Mouse (Mus musculus) forebrain, embryonic 13.5 days (tissue): ENCODE measurements at regions not wholly inside any gene's neighbourhood (a gene's known extent, or its start where the extent isn't known, plus 50 kb on each side); places are given as distances from the start of the nearest gene placed in this dataset.

Experiments
- ATAC-seq: fragments of 200-750 bp; cut with Nextera tagmentation; 2 replicates; pipeline ENCODE4 v1.8.0; 2017
- H3K27ac ChIP-seq: fragments of 300-500 bp; sonication (generic); 2 replicates; pipeline ENCODE4 v1.5.1; 2015; ENCODE audit warnings: inconsistent platforms, mild to moderate bottlenecking, moderate library complexity
- H3K27me3 ChIP-seq: fragments of 300-500 bp; sonication (generic); 2 replicates; pipeline ENCODE4 v1.6.1; 2015; ENCODE audit warnings: mild to moderate bottlenecking, inconsistent platforms
- H3K36me3 ChIP-seq: fragments of 300-500 bp; sonication (generic); 2 replicates; pipeline ENCODE4 v1.6.1; 2015; ENCODE audit warnings: mild to moderate bottlenecking, inconsistent platforms; ENCODE audit not compliant: poor library complexity, severe bottlenecking
- H3K4me1 ChIP-seq: fragments of 300-500 bp; sonication (generic); 2 replicates; pipeline ENCODE4 v1.6.1; 2015; ENCODE audit warnings: inconsistent platforms
- H3K4me2 ChIP-seq: fragments of 300-500 bp; sonication (generic); 2 replicates; pipeline ENCODE4 v1.6.1; 2015; ENCODE audit warnings: inconsistent platforms, mild to moderate bottlenecking, moderate library complexity
- H3K4me3 ChIP-seq: fragments of 300-500 bp; sonication (generic); 2 replicates; pipeline ENCODE4 v1.5.1; 2015; ENCODE audit warnings: mild to moderate bottlenecking, inconsistent platforms
- H3K9ac ChIP-seq: fragments of 300-500 bp; sonication (generic); 2 replicates; pipeline ENCODE4 v1.6.1; 2015; ENCODE audit warnings: mild to moderate bottlenecking, inconsistent platforms
- H3K9me3 ChIP-seq: fragments of 300-500 bp; sonication (generic); replicated peaks from 2 replicates; pipeline ENCODE4 v1.6.1; 2016; ENCODE audit warnings: inconsistent platforms
- WGBS: fragments of 180-500 bp; shearing (Covaris S2); methylation state at CpG from one replicate; pipeline ENCODE4 v1.1.7; 2015; 5-methylcytosine and 5-hydroxymethylcytosine counted together

DNA sequence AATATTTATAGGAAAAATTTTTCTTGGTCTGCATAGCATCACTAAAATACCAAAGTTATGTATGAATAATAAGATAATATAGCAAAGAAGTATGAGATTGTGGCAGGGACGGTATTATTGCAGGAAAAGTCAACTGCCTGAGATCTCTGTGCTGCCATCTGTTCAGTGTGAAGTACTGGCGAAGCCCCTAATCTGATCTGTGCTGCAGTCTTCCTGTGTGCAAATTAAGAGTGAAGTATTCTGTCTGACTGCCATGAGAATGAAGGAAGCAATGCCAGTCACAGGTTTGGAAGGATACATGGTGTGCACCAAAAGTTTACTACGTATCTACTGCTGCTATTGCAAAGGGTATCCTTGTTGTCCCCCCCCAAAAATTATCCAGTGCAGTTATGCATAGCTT is 501.5 kb downstream of the Rab28 start:
- H3K4me2 ChIP-seq: no peak overlapping the region
- no peak; the same call in 1 of the 2 replicates for ATAC-seq

DNA sequence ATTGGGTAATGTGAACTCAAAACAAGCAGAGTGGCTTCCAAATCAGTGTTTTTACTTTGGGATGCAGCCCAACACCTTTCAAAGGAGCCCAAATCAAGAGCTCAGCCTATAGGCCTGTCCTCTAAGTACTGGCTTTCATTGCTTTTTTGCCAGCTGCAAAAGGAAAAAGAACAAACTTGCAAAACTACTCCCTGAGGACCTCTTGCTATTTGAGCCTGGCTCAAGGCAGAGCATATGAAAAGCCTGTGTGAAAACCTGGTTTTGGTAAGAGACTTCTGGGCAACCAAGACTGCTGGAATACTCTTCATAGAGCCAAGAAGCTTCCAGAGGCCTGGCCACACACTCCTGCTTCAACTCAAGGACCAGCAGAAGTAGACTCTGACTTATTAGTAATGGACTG is 503.5 kb downstream of the Rab28 start:
- Histone ChIP-seq H3K27ac (no peak overlapping the region), H3K4me1 (no peaks in the 10 kb centered on the region), H3K9me3 (no peaks in the 10 kb centered on the region), H3K4me2 (no peak overlapping the region), H3K27me3 (no peaks in the 10 kb centered on the region), H3K36me3 (no peaks in the 10 kb centered on the region), H3K9ac (no peak overlapping the region), H3K4me3 (no peak overlapping the region)
- ATAC-seq: no peak

More for the DNA sequence above, 501.5 kb downstream of the Rab28 start:
- Histone ChIP-seq H3K4me3 (no peak overlapping the region), H3K9me3 (no peaks in the 10 kb centered on the region), H3K9ac (no peak overlapping the region), H3K27ac (no peak overlapping the region), H3K4me1 (no peaks in the 10 kb centered on the region), H3K27me3 (no peaks in the 10 kb centered on the region), H3K36me3 (no peaks in the 10 kb centered on the region)
- 92% methylated on average over 3 of the region's 3 CpGs for WGBS

DNA sequence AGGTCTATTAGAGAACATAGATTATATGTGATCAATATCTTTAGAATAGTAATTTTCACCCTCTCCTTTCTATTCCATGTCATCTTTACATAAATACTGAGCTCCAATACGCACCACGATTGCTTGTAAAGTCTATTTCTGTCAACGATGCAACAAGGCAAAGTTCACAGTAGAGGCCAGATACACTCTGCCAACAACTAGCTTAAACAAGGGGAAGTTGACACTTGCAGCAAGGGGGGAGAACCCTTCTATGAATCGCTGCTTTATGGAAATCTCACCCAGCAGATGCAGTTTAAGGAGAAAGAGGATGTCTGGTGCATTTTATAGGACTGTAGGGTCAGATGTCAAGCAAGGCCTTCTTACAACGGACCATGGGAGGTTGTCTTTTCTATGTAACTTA is 520.8 kb downstream of the Rab28 start:
- Histone ChIP-seq H3K4me2 (no peak overlapping the region), H3K4me1 (no peaks in the 10 kb centered on the region), H3K4me3 (no peak overlapping the region), H3K9me3 (no peaks in the 10 kb centered on the region), H3K27ac (no peak overlapping the region), H3K36me3 (no peaks in the 10 kb centered on the region), H3K27me3 (no peaks in the 10 kb centered on the region), H3K9ac (no peak overlapping the region)
- WGBS: 89% methylated on average over 5 of the region's 5 CpGs
- ATAC-seq: no peak

DNA sequence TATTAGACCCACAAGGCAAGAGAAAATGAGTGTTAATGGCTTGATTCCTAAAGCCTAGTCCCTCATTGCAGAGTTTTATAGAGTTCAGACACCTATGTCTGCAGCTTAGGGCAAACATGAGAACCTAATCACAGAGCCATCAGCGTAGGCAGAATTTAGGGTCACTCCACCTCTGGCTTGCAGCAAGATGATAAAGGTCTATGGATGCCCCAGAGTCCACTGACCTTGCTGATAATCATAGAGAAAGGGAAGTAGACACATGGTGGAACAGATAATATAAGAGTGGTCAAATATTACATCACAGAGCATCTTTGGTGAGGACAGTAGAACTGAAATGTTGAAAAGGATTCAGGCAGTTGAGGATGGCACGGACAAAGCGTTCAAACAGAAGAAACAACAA is 530.7 kb downstream of the Rab28 start:
- 84% methylated on average over 3 of the region's 3 CpGs for WGBS
- Histone ChIP-seq H3K36me3 (no peaks in the 10 kb centered on the region), H3K9me3 (no peaks in the 10 kb centered on the region), H3K4me1 (no peaks in the 10 kb centered on the region), H3K4me2 (no peak overlapping the region), H3K27ac (no peak overlapping the region), H3K27me3 (no peaks in the 10 kb centered on the region), H3K4me3 (no peak overlapping the region), H3K9ac (no peak overlapping the region)
- ATAC-seq: no peak

GRCm38 (mm10) chr5:41165870-41166626 is 541.9 kb downstream of the Rab28 start:
- H3K4me2 ChIP-seq: peak overlapping the region; percentile 43
- ATAC-seq: peak; percentile 78

GRCm38 (mm10) chr5:41125050-41125449 is 582.9 kb downstream of the Rab28 start:
- H3K9me3 ChIP-seq: no peaks in the 10 kb centered on the region
- no peak overlapping the region for H3K27ac ChIP-seq
- H3K36me3 ChIP-seq: no peaks in the 10 kb centered on the region
- no peak overlapping the region for H3K9ac ChIP-seq
- H3K4me2 ChIP-seq: no peak overlapping the region
- no peaks in the 10 kb centered on the region for H3K4me1 ChIP-seq
- H3K4me3 ChIP-seq: no peak overlapping the region
- no peaks in the 10 kb centered on the region for H3K27me3 ChIP-seq
- ATAC-seq: 0 out of 2 replicates have a peak, but pooled peaks have one; percentile 38
- 29% methylated on average over 5 of the region's 5 CpGs for WGBS

More at GRCm38 (mm10) chr5:41165870-41166626, 541.9 kb downstream of the Rab28 start:
- no peaks in the 10 kb centered on the region for H3K27me3 ChIP-seq
- no peaks in the 10 kb centered on the region for H3K9me3 ChIP-seq
- H3K4me3 ChIP-seq: no peak overlapping the region
- no peak overlapping the region for H3K9ac ChIP-seq
- H3K4me1 ChIP-seq: peaks cover 12% of the 10 kb centered on the region
- WGBS: 17% methylated on average over 14 of the region's 14 CpGs
- no peak overlapping the region; the same call in 1 of the 2 replicates for H3K27ac ChIP-seq
- H3K36me3 ChIP-seq: no peaks in the 10 kb centered on the region

DNA sequence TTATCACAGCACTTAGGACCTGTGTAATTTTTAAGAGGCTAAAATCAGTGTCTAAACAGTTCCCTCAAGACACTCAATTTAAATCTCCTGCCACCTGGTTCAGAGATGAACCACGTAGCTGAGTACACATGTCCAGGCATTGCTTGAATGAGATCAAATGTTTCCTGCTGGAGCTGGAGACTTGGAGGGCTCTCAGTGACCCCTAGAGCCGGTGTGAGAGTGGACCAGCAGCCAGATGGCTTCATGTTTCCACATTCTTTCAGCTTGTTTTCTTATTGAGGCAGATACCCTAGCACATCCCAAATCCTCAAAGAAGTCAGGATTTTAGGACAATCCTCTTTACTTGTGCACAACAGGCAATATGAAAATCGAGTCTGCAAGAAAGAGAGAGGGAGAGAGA is 590.3 kb downstream of the Rab28 start:
- WGBS: 61% methylated on average over 3 of the region's 3 CpGs
- Histone ChIP-seq H3K9ac (no peak overlapping the region), H3K4me3 (no peak overlapping the region), H3K27me3 (no peaks in the 10 kb centered on the region), H3K4me1 (no peaks in the 10 kb centered on the region), H3K4me2 (no peak overlapping the region), H3K9me3 (no peaks in the 10 kb centered on the region), H3K36me3 (no peaks in the 10 kb centered on the region), H3K27ac (no peak overlapping the region)
- no peak for ATAC-seq

GRCm38 (mm10) chr5:41087773-41088172 is 620.2 kb downstream of the Rab28 start:
- 50% methylated on average over 5 of the region's 5 CpGs for WGBS
- H3K27me3 ChIP-seq: no peaks in the 10 kb centered on the region
- no peak overlapping the region for H3K4me3 ChIP-seq
- H3K27ac ChIP-seq: no peak overlapping the region
- no peaks in the 10 kb centered on the region for H3K4me1 ChIP-seq
- ATAC-seq: no peak
- no peak overlapping the region for H3K9ac ChIP-seq
- no peak overlapping the region for H3K4me2 ChIP-seq
- no peaks in the 10 kb centered on the region for H3K9me3 ChIP-seq
- H3K36me3 ChIP-seq: no peaks in the 10 kb centered on the region

DNA sequence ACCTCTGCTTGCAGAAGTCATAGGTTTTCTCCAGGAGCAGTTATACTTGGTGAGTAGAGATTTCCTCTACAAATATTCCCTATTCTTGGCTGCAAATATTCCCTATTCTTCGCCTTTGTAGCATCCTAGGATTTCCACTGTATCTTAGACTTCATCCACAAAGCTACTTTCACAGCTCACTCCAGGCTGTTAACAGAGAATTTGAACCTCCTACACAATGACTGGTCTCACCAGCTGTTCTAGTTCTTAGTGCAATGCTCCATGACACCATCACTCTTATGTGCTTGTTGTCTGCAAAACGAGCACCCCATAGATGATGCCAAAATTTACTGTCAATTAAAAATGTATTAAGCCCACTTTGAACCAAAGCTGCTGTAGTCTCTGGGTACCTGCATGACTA is 631.5 kb downstream of the Rab28 start:
- Histone ChIP-seq H3K36me3 (no peaks in the 10 kb centered on the region), H3K4me3 (no peak overlapping the region), H3K9me3 (no peaks in the 10 kb centered on the region), H3K27ac (no peak overlapping the region), H3K4me1 (no peaks in the 10 kb centered on the region), H3K4me2 (no peak overlapping the region), H3K9ac (no peak overlapping the region), H3K27me3 (no peaks in the 10 kb centered on the region)
- 81% methylated on average over 2 of the region's 2 CpGs for WGBS
- no peak for ATAC-seq

DNA sequence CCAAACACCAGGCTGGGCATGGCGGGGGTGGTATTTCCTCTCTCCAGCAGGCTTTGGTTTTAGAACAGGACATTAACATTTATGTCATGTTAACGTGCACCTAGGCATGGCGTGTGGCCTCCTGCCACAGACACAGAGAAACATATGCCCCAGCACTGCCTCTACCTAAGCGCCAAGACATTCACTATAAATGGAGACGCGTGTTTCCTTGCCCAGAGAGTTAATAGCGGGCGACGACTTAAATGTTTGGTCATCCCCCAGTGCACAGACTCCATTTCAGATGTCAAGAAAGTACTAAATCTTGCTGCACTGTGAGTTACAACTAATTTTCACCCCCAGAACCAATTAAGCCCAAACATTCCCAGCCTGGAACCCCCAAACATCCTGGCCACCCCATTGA is 646.3 kb downstream of the Rab28 start:
- Histone ChIP-seq H3K9ac (no peak overlapping the region), H3K27ac (no peak overlapping the region), H3K36me3 (no peaks in the 10 kb centered on the region), H3K4me3 (no peak overlapping the region), H3K9me3 (no peaks in the 10 kb centered on the region), H3K4me2 (no peak overlapping the region), H3K27me3 (no peaks in the 10 kb centered on the region), H3K4me1 (no peaks in the 10 kb centered on the region)
- 93% methylated on average over 9 of the region's 9 CpGs for WGBS
- no peak for ATAC-seq

DNA sequence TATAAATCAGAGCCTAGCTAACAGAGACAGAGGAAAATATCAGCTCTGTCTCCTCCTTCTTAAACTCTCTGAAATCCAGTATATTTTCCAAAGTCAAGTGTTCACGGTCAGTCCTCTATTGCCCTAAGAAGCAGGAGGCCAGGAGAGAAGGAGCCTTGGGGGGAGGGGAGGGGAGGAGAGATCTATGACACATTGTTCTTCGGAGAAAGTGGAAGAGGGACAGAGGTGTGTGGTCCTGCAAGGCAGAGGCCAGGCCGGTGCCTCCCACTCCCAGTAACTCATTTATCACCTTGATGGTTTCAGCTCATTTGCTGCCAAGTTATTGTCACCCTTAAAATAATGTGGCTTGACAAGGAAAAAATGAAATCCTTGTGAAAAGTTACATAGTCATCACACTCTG is 646.7 kb downstream of the Rab28 start:
- no peak for ATAC-seq
- Histone ChIP-seq H3K36me3 (no peaks in the 10 kb centered on the region), H3K4me2 (no peak overlapping the region), H3K27me3 (no peaks in the 10 kb centered on the region), H3K4me3 (no peak overlapping the region), H3K27ac (no peak overlapping the region), H3K9ac (no peak overlapping the region), H3K9me3 (no peaks in the 10 kb centered on the region), H3K4me1 (no peaks in the 10 kb centered on the region)
- WGBS: 73% methylated on average over 3 of the region's 3 CpGs

- WGBS: 93% methylated on average over 3 of the region's 3 CpGs
- no peak overlapping the region for H3K27ac ChIP-seq
- no peaks in the 10 kb centered on the region for H3K27me3 ChIP-seq
- H3K4me1 ChIP-seq: no peaks in the 10 kb centered on the region
- H3K4me2 ChIP-seq: no peak overlapping the region
- no peaks in the 10 kb centered on the region for H3K9me3 ChIP-seq
- H3K4me3 ChIP-seq: no peak overlapping the region
- no peaks in the 10 kb centered on the region for H3K36me3 ChIP-seq
- H3K9ac ChIP-seq: no peak overlapping the region
- no peak for ATAC-seq
Measured at GRCm38 (mm10) chr5:41058015-41058414, 649.9 kb downstream of the Rab28 start.

DNA sequence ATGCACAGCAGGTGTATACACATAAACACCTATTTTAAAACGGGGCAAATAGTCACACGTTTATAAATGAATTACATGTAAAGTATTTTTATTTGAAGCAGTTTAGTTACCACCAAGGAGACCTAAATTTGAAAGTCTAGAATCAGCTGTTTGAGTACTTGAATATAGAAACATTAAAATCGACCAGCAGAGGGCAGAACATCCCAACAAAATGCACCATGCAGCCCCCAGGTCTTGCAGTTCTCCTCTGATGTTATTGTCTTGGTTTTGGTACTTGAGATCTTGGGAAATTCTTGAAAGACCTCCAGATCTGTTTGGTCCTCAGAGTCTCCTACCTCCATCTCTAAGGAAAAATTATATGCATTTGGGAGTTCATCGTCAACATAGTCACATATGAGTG is 656.0 kb downstream of the Rab28 start:
- WGBS: 32% methylated on average over 4 of the region's 4 CpGs
- H3K9me3 ChIP-seq: no peaks in the 10 kb centered on the region

More for the DNA sequence above, 656.0 kb downstream of the Rab28 start:
- ATAC-seq: peak; percentile 55
- H3K27me3 ChIP-seq: no peaks in the 10 kb centered on the region
- H3K9ac ChIP-seq: no peak overlapping the region
- no peaks in the 10 kb centered on the region for H3K4me1 ChIP-seq
- H3K27ac ChIP-seq: no peak overlapping the region
- no peak overlapping the region for H3K4me3 ChIP-seq
- H3K36me3 ChIP-seq: no peaks in the 10 kb centered on the region
- H3K4me2 ChIP-seq: no peak overlapping the region
